Mouse (Mus musculus) small intestine, adult 2 months (tissue): ENCODE data around the gene Hist1h2bc. TPM values are rescaled to one million over a fixed set of nuclear protein-coding genes. Genes with fewer than 3 reads are reported as not detected.

Source experiments
- H3K27ac ChIP-seq: fragments of 200-500 bp; 2 replicates; pipeline ENCODE4 v1.5.1; 2012; ENCODE audit warnings: low read depth, low read length, control low read depth, inconsistent platforms; ENCODE audit not compliant: insufficient read depth
- H3K27me3 ChIP-seq: fragments of 200-500 bp; 2 replicates; pipeline ENCODE4 v1.6.1; 2012; ENCODE audit warnings: mild to moderate bottlenecking, moderate library complexity, low read length, inconsistent platforms; ENCODE audit not compliant: control insufficient read depth, insufficient read depth
- H3K36me3 ChIP-seq: fragments of 200-500 bp; 2 replicates; pipeline ENCODE4 v1.6.1; 2012; ENCODE audit warnings: mild to moderate bottlenecking, low read length, control low read depth, inconsistent platforms; ENCODE audit not compliant: control insufficient read depth, insufficient read depth
- H3K4me1 ChIP-seq: fragments of 200-500 bp; 2 replicates; pipeline ENCODE4 v1.6.1; 2012; ENCODE audit warnings: low read length, inconsistent platforms, mixed read lengths; ENCODE audit not compliant: control insufficient read depth, insufficient read depth, insufficient read length
- H3K4me3 ChIP-seq: fragments of 200-500 bp; 2 replicates; pipeline ENCODE4 v1.5.1; 2012; ENCODE audit warnings: low read depth, mild to moderate bottlenecking, control low read depth, inconsistent platforms, low read length, moderate library complexity
- CTCF ChIP-seq: fragments of 200-500 bp; IDR thresholded peaks from 2 replicates; pipeline ENCODE4 v1.5.1; 2012; ENCODE audit warnings: low read depth, mild to moderate bottlenecking, control low read depth, inconsistent platforms, low read length, moderate library complexity, mixed read lengths; ENCODE audit not compliant: insufficient replicate concordance, insufficient read length; ENCODE audit errors: extremely low read depth
- POLR2A ChIP-seq: fragments of 200-500 bp; IDR thresholded peaks from 2 replicates; pipeline ENCODE4 v1.6.1; 2012; ENCODE audit warnings: low read depth, mild to moderate bottlenecking, control low read depth, inconsistent platforms, low read length, moderate library complexity
- WGBS: fragments of 180-500 bp; shearing (Covaris S2); methylation state at CpG from one replicate; pipeline ENCODE4 v1.1.7; 2018; 5-methylcytosine and 5-hydroxymethylcytosine counted together
- polyA plus RNA-seq: library from polyadenylated mRNA; depleted of rRNA; stranded (reverse); fragments of >200 nt; gene quantifications from 2 replicates; pipeline ENCODE4 v1.2.3, GENCODE M21; 2012

Hist1h2bc gene
- polyA plus RNA-seq, 1 experiment, result 772 TPM

- TF ChIP-seq POLR2A (no peak), CTCF (no peak)
- peaks cover 6% of the 10 kb centered on the region; the same call in 1 of the 2 replicates for H3K4me1 ChIP-seq
- no peaks in the 10 kb centered on the region for H3K36me3 ChIP-seq
- WGBS, result under 1% methylated on average over 15 of the region's 15 CpGs
- no peaks in the 10 kb centered on the region for H3K27me3 ChIP-seq
- peak overlapping the region; percentile 97 for H3K27ac ChIP-seq
- peak overlapping the region; percentile 45; the same call in 1 of the 2 replicates for H3K4me3 ChIP-seq
Measured at GRCm38 (mm10) chr13:23685121-23685861, 1.3 kb downstream of the Hist1h2bc start.

- peak overlapping the region; percentile 97 for H3K27ac ChIP-seq
- peaks cover 2% of the 10 kb centered on the region; the same call in 1 of the 2 replicates for H3K36me3 ChIP-seq
- H3K4me3 ChIP-seq, result peak overlapping the region; percentile 45; the same call in 1 of the 2 replicates
- peaks cover 6% of the 10 kb centered on the region; the same call in 1 of the 2 replicates for H3K4me1 ChIP-seq
- TF ChIP-seq POLR2A, result no peak
- no peak for TF ChIP-seq CTCF
- no peaks in the 10 kb centered on the region for H3K27me3 ChIP-seq
- WGBS, result 9% methylated on average over 4 of the region's 4 CpGs
Measured at GRCm38 (mm10) chr13:23685966-23686365, 2.0 kb downstream of the Hist1h2bc start.

GRCm38 (mm10) chr13:23687181-23687580 lies 3.2 kb downstream of the Hist1h2bc start:
- Histone ChIP-seq H3K27ac (no peak overlapping the region), H3K36me3 (peaks cover 8% of the 10 kb centered on the region; the same call in 1 of the 2 replicates), H3K4me1 (peaks cover 6% of the 10 kb centered on the region; the same call in 1 of the 2 replicates), H3K27me3 (no peaks in the 10 kb centered on the region), H3K4me3 (no peak overlapping the region)
- WGBS, result 34% methylated on average over 4 of the region's 4 CpGs
- TF ChIP-seq CTCF, result no peak

GRCm38 (mm10) chr13:23687907-23688306 lies 3.9 kb downstream of the Hist1h2bc start:
- Histone ChIP-seq H3K27ac (peak overlapping the region; percentile 93), H3K36me3 (peaks cover 8% of the 10 kb centered on the region; the same call in 1 of the 2 replicates), H3K27me3 (no peaks in the 10 kb centered on the region), H3K4me3 (peak overlapping the region; percentile 37), H3K4me1 (peaks cover 6% of the 10 kb centered on the region; the same call in 1 of the 2 replicates)
- no peak for TF ChIP-seq POLR2A
- TF ChIP-seq CTCF, result no peak
- WGBS, result 30% methylated on average over 7 of the region's 7 CpGs

- WGBS, result 91% methylated on average over 2 of the region's 2 CpGs
- TF ChIP-seq CTCF (no peak), POLR2A (no peak)
- H3K27me3 ChIP-seq, result no peaks in the 10 kb centered on the region
- H3K36me3 ChIP-seq, result peaks cover 9% of the 10 kb centered on the region; the same call in 1 of the 2 replicates
- H3K4me3 ChIP-seq, result no peak overlapping the region
- H3K4me1 ChIP-seq, result peaks cover 7% of the 10 kb centered on the region
- 0 out of 2 replicates have a peak overlapping the region, but pooled peaks have one; percentile 37 for H3K27ac ChIP-seq
Measured at GRCm38 (mm10) chr13:23688956-23689355, 5.0 kb downstream of the Hist1h2bc start.

- WGBS, result 28% methylated on average over 2 of the region's 2 CpGs
- no peak overlapping the region for H3K27ac ChIP-seq
Measured at GRCm38 (mm10) chr13:23689459-23689858, 5.5 kb downstream of the Hist1h2bc start.

GRCm38 (mm10) chr13:23693856-23694440 lies 9.9 kb downstream of the Hist1h2bc start:
- H3K4me3 ChIP-seq, result no peak overlapping the region
- TF ChIP-seq POLR2A, result no peak
- TF ChIP-seq CTCF, result no peak
- H3K36me3 ChIP-seq, result peaks cover 9% of the 10 kb centered on the region
- peak overlapping the region; percentile 42 for H3K27ac ChIP-seq
- H3K4me1 ChIP-seq, result peaks cover 8% of the 10 kb centered on the region
- H3K27me3 ChIP-seq, result no peaks in the 10 kb centered on the region
- 34% methylated on average over 6 of the region's 6 CpGs for WGBS

More at GRCm38 (mm10) chr13:23689459-23689858, 5.5 kb downstream of the Hist1h2bc start:
- Histone ChIP-seq H3K4me3 (no peak overlapping the region), H3K4me1 (peaks cover 7% of the 10 kb centered on the region), H3K27me3 (no peaks in the 10 kb centered on the region), H3K36me3 (peaks cover 9% of the 10 kb centered on the region; the same call in 1 of the 2 replicates)
- no peak for TF ChIP-seq CTCF
- TF ChIP-seq POLR2A, result no peak
